Mouse (Mus musculus) small intestine, adult 2 months (tissue): ENCODE measurements around the gene Cdc27.

ENCODE experiments used
- CTCF ChIP-seq: fragments of 200-500 bp; IDR thresholded peaks from 2 replicates; pipeline ENCODE4 v1.5.1; 2012; ENCODE audit warnings: low read depth, mild to moderate bottlenecking, control low read depth, inconsistent platforms, low read length, moderate library complexity, mixed read lengths; ENCODE audit not compliant: insufficient replicate concordance, insufficient read length; ENCODE audit errors: extremely low read depth
- POLR2A ChIP-seq: fragments of 200-500 bp; IDR thresholded peaks from 2 replicates; pipeline ENCODE4 v1.6.1; 2012; ENCODE audit warnings: low read depth, mild to moderate bottlenecking, control low read depth, inconsistent platforms, low read length, moderate library complexity

DNA sequence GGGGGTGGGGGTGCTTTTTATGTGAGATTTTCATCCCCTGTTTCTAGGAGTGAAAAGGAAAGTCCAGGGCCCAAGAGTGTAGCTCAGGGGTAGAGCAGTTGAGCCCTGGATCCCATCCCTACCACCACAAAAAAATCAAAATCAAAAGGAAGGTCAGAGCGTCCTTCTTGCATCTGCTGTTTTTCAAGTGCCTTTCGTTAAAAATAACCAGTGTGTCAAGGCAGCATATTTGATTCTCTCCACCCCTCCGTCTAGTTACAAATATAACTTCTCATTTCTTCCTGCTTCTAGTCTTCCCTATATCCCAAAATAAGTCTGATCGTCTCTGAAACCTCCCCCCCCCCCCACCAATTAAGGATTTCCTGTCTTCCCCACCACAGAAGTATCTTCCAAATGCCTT lies 7.6 kb upstream of the Cdc27 start:
- TF ChIP-seq POLR2A (no peak), CTCF (no peak)
